In genomic region chr1:93128710-93129349, GRCm38 (mm10) we compare ENCODE assay signal across 9 mouse cellular contexts. TPM values are rescaled to one million over a fixed set of nuclear protein-coding genes. Genes with fewer than 3 reads are reported as not detected.
DNase-seq lines count a peak whose midpoint lies in the region; ATAC-seq and TF ChIP-seq lines count a peak whose summit lies in the region.
"Had no signal": no experiment of that assay in that cellular context is flagged by ENCODE, and none has a peak within 500 bp of the region (broad histone marks: within the 10 kb centered on the region; RNA-seq: fewer than 3 reads in every experiment).

No protein-coding gene starts in this region.

- H3K27ac ChIP-seq in gastrocnemius, adult 2 months: no peak overlapping the region
- H3K27ac ChIP-seq in hindbrain, embryonic 11.5 days (ENCODE audit: low read depth, low read length): no peak overlapping the region
- H3K27ac ChIP-seq: limb, embryonic 15.5 days had no signal

- 0 out of 2 replicates have a peak, but pooled peaks have one; percentile 22 for ATAC-seq in hindbrain, embryonic 11.5 days (ENCODE audit: low FRiP score)
- peak; percentile 57; the same call in 1 of the 2 replicates for ATAC-seq in megakaryocyte-erythroid progenitor cell, adult 5-6 weeks (replicated peaks; ENCODE audit: low FRiP score, low TSS enrichment, poor library complexity, severe bottlenecking)

- peak; percentile 61 for TF ChIP-seq CTCF in gastrocnemius, adult 2 months (IDR thresholded peaks at IDR 0.05)

- intact Hi-C loops in gastrocnemius, adult 2 months (cut with DNase I): no loop called here

- no peaks in the 10 kb centered on the region for H3K9me3 ChIP-seq in hindbrain, embryonic 11.5 days (ENCODE audit: control insufficient read depth, low read length)
- H3K9me3 ChIP-seq: limb, embryonic 15.5 days had no signal

- H3K4me2 ChIP-seq in hindbrain, embryonic 11.5 days (replicated peaks; ENCODE audit: low read depth, low read length): no peak overlapping the region
- H3K4me2 ChIP-seq: limb, embryonic 15.5 days had no signal

- DNase-seq in gastrocnemius, adult 2 months: peak; percentile 57
- no peak for DNase-seq in gastrocnemius, postnatal 25 days
- peak; percentile 75 for DNase-seq in ZHBTc4 (ENCODE audit: low read depth, low spot score)
- DNase-seq in embryo, embryonic 10 days (ENCODE audit: low spot score): peak; percentile 79
- peak; percentile 75 for DNase-seq in hindbrain, embryonic 11.5 days (ENCODE audit: low spot score)
- DNase-seq in layer of hippocampus, postnatal 36 days: peak; percentile 70 to 71
- DNase-seq in yolk sac, embryonic 10.5 days (ENCODE audit: low spot score): no peak

- 24% methylated on average over 6 of the region's 6 CpGs for WGBS in hindbrain, embryonic 11.5 days

- no peaks in the 10 kb centered on the region for H3K27me3 ChIP-seq in hindbrain, embryonic 11.5 days (ENCODE audit: control insufficient read depth, insufficient read depth, low read length)
- H3K27me3 ChIP-seq: limb, embryonic 15.5 days had no signal

- no peaks in the 10 kb centered on the region for H3K36me3 ChIP-seq in hindbrain, embryonic 11.5 days (ENCODE audit: control insufficient read depth, insufficient read depth, low read length)
- H3K36me3 ChIP-seq: limb, embryonic 15.5 days had no signal

- H3K4me3 ChIP-seq in gastrocnemius, adult 2 months: no peak overlapping the region
- H3K4me3 ChIP-seq in hindbrain, embryonic 11.5 days (ENCODE audit: low read depth, low read length): no peak overlapping the region
- H3K4me3 ChIP-seq: limb, embryonic 15.5 days had no signal

- no peak overlapping the region for H3K9ac ChIP-seq in hindbrain, embryonic 11.5 days (ENCODE audit: low read depth, low read length)
- H3K9ac ChIP-seq: limb, embryonic 15.5 days had no signal

- no peaks in the 10 kb centered on the region; the same call in 1 of the 2 replicates for H3K4me1 ChIP-seq in hindbrain, embryonic 11.5 days (replicated peaks; ENCODE audit: control insufficient read depth, insufficient read depth, low read length)

RNA-seq across cellular contexts. Expression of gene Agxt, which starts 6.2 kb away (rescaled TPM):
- total RNA-seq in gastrocnemius, adult 2 months (2021): not detected
- not detected for total RNA-seq in gastrocnemius, postnatal 25 days (2021)
- polyA plus RNA-seq in hindbrain, embryonic 11.5 days (2014; fragmentation: Nextera tagmentation; extraction: Ambion mirVana): not detected in 2 replicates
- not detected for total RNA-seq in layer of hippocampus, postnatal 36 days (2021)
- total RNA-seq in megakaryocyte-erythroid progenitor cell, adult 5-6 weeks (2014; fragmentation: Nextera tagmentation): not detected in 2 replicates
- total RNA-seq in megakaryocyte-erythroid progenitor cell, adult 5-6 weeks (2017): not detected in 2 replicates
- polyA plus RNA-seq: limb, embryonic 15.5 days had no signal

RNA-seq across cellular contexts. Expression of gene Kif1a, which starts 27.1 kb away (rescaled TPM):
- total RNA-seq in gastrocnemius, adult 2 months (2021): 1 to 10 TPM; 1.3 to 1.4 TPM
- 1 to 10 TPM; 1.5 to 1.7 TPM for total RNA-seq in gastrocnemius, postnatal 25 days (2021)
- 72.0 and 82.8 TPM in 2 replicates for polyA plus RNA-seq in hindbrain, embryonic 11.5 days (2014; fragmentation: Nextera tagmentation; extraction: Ambion mirVana)
- total RNA-seq in layer of hippocampus, postnatal 36 days (2021): 100 to 1,000 TPM; 607 to 610 TPM
- total RNA-seq in megakaryocyte-erythroid progenitor cell, adult 5-6 weeks (2014; fragmentation: Nextera tagmentation): not detected in 2 replicates
- not detected in 2 replicates for total RNA-seq in megakaryocyte-erythroid progenitor cell, adult 5-6 weeks (2017)

RNA-seq across cellular contexts. Expression of gene 2310007B03Rik, which starts 31.9 kb away (rescaled TPM):
- not detected for total RNA-seq in gastrocnemius, adult 2 months (2021)
- total RNA-seq in gastrocnemius, postnatal 25 days (2021): not detected
- 0.49 and 0.77 TPM in 2 replicates for polyA plus RNA-seq in hindbrain, embryonic 11.5 days (2014; fragmentation: Nextera tagmentation; extraction: Ambion mirVana)
- not detected for total RNA-seq in layer of hippocampus, postnatal 36 days (2021)
- not detected in 2 replicates for total RNA-seq in megakaryocyte-erythroid progenitor cell, adult 5-6 weeks (2014; fragmentation: Nextera tagmentation)
- not detected in 2 replicates for total RNA-seq in megakaryocyte-erythroid progenitor cell, adult 5-6 weeks (2017)

RNA-seq across cellular contexts. Expression of gene Crocc2, which starts 39.7 kb away (rescaled TPM):
- not detected for total RNA-seq in gastrocnemius, adult 2 months (2021)
- total RNA-seq in gastrocnemius, postnatal 25 days (2021): not detected
- polyA plus RNA-seq in hindbrain, embryonic 11.5 days (2014; fragmentation: Nextera tagmentation; extraction: Ambion mirVana): 0.09 and 0.18 TPM in 2 replicates
- total RNA-seq in layer of hippocampus, postnatal 36 days (2021): under 1 TPM; 0.15 to 0.25 TPM
- total RNA-seq in megakaryocyte-erythroid progenitor cell, adult 5-6 weeks (2014; fragmentation: Nextera tagmentation): not detected in 2 replicates
- not detected in 2 replicates for total RNA-seq in megakaryocyte-erythroid progenitor cell, adult 5-6 weeks (2017)

Comparison
In these comparisons a context has a peak if more than half of its experiments do, and no peak if none do; other contexts are left out.
1. DNase-seq: peak in gastrocnemius, adult 2 months (single experiment), ZHBTc4 (single experiment), embryo, embryonic 10 days (single experiment), hindbrain, embryonic 11.5 days (single experiment) and layer of hippocampus, postnatal 36 days (2 of 2); none in gastrocnemius, postnatal 25 days (single experiment) and yolk sac, embryonic 10.5 days (single experiment).
2. RNA of gene Kif1a, which starts 27.1 kb away (total RNA-seq): 607 to 610 TPM in layer of hippocampus, postnatal 36 days; 1.5 to 1.7 TPM in gastrocnemius, postnatal 25 days, 1.3 to 1.4 TPM in gastrocnemius, adult 2 months and not detected in megakaryocyte-erythroid progenitor cell, adult 5-6 weeks; every median in the first group is over 100 times any median in the second.